Mouse (Mus musculus): Measurements from ENCODE around the gene Uck2.

GRCm38 (mm10) chr1:167262489-167263041, 22.6 kb downstream of the Uck2 start:
- no peak for TF ChIP-seq CTCF (IDR thresholded peaks at IDR 0.05; ENCODE audit: insufficient read depth, low read depth, low read length)
- TF ChIP-seq POLR2A (IDR thresholded peaks at IDR 0.05; ENCODE audit: insufficient read depth, low read depth, low read length) = no peak
